Mouse (Mus musculus): ENCODE results near the gene Wnt9b. TPM values are rescaled to one million over a fixed set of nuclear protein-coding genes. Genes with fewer than 3 reads are reported as not detected.

The Wnt9b gene
- 0.80 and 0.91 TPM in 2 replicates for polyA plus RNA-seq (2015; fragmentation: Nextera tagmentation; extraction: Ambion mirVana)

- WGBS: 1% methylated on average over 68 of the region's 68 CpGs
These were observed at the start of gene Wnt9b for GRCm38 (mm10) chr11:103749306-103750089. Gene Wnt9b, minus strand, starts transcription at chr11:103749821.

GRCm38 (mm10) chr11:103789951-103790350 lies 40.3 kb upstream of the Wnt9b start:
- 48% methylated on average over 5 of the region's 5 CpGs for WGBS
- Histone ChIP-seq H3K4me3 (no peak overlapping the region), H3K27me3 (replicated peaks) (peaks cover 77% of the 10 kb centered on the region), H3K4me2 (no peak overlapping the region), H3K36me3 (no peaks in the 10 kb centered on the region), H3K4me1 (no peaks in the 10 kb centered on the region), H3K9ac (no peak overlapping the region), H3K27ac (replicated peaks) (no peak overlapping the region), H3K9me3 (no peaks in the 10 kb centered on the region)
- no peak for ATAC-seq (ENCODE audit: extremely low read depth, insufficient number of reproducible peaks, low FRiP score, low TSS enrichment)

More at GRCm38 (mm10) chr11:103749306-103750089, at the start of gene Wnt9b:
- peaks cover 97% of the 10 kb centered on the region for H3K27me3 ChIP-seq (replicated peaks)
- H3K4me2 ChIP-seq: peak within 1 kb of the TSS; percentile 86
- H3K4me1 ChIP-seq: peaks cover 13% of the 10 kb centered on the region
- no peaks in the 10 kb centered on the region for H3K36me3 ChIP-seq
- peak within 1 kb of the TSS; percentile 71 for H3K9ac ChIP-seq
- H3K27ac ChIP-seq (replicated peaks): no peak within 1 kb of the TSS
- no peaks in the 10 kb centered on the region for H3K9me3 ChIP-seq
- peak within 1 kb of the TSS; percentile 54 for H3K4me3 ChIP-seq
- no peak for ATAC-seq (ENCODE audit: extremely low read depth, insufficient number of reproducible peaks, low FRiP score, low TSS enrichment)

GRCm38 (mm10) chr11:103780152-103780551 lies 30.5 kb upstream of the Wnt9b start:
- H3K36me3 ChIP-seq: no peaks in the 10 kb centered on the region
- H3K27me3 ChIP-seq (replicated peaks): peaks cover 74% of the 10 kb centered on the region
- H3K9ac ChIP-seq: no peak overlapping the region
- no peaks in the 10 kb centered on the region for H3K9me3 ChIP-seq
- H3K4me2 ChIP-seq: no peak overlapping the region
- WGBS: 58% methylated on average over 9 of the region's 9 CpGs
- no peak for ATAC-seq (ENCODE audit: extremely low read depth, insufficient number of reproducible peaks, low FRiP score, low TSS enrichment)
- no peaks in the 10 kb centered on the region for H3K4me1 ChIP-seq
- H3K4me3 ChIP-seq: no peak overlapping the region
- H3K27ac ChIP-seq (replicated peaks): no peak overlapping the region

GRCm38 (mm10) chr11:103774228-103774530 lies 24.6 kb upstream of the Wnt9b start:
- Histone ChIP-seq H3K4me2 (peak overlapping the region; percentile 63), H3K27me3 (replicated peaks) (peaks cover 99% of the 10 kb centered on the region), H3K9me3 (no peaks in the 10 kb centered on the region), H3K4me1 (peaks cover 33% of the 10 kb centered on the region), H3K27ac (replicated peaks) (no peak overlapping the region), H3K9ac (no peak overlapping the region), H3K4me3 (peak overlapping the region; percentile 40), H3K36me3 (no peaks in the 10 kb centered on the region)
- 1% methylated on average over 19 of the region's 19 CpGs for WGBS
- ATAC-seq (ENCODE audit: extremely low read depth, insufficient number of reproducible peaks, low FRiP score, low TSS enrichment): no peak

- Histone ChIP-seq H3K9me3 (no peaks in the 10 kb centered on the region), H3K4me1 (peaks cover 33% of the 10 kb centered on the region), H3K27me3 (replicated peaks) (peaks cover 100% of the 10 kb centered on the region), H3K36me3 (no peaks in the 10 kb centered on the region), H3K4me3 (peak within 1 kb of the TSS; percentile 40), H3K9ac (no peak within 1 kb of the TSS), H3K27ac (replicated peaks) (no peak within 1 kb of the TSS), H3K4me2 (peak within 1 kb of the TSS; percentile 63)
- no peak for ATAC-seq (ENCODE audit: extremely low read depth, insufficient number of reproducible peaks, low FRiP score, low TSS enrichment)
- WGBS: under 1% methylated on average over 60 of the region's 60 CpGs
These were observed 24.0 kb upstream of the Wnt9b start, which contains the start of gene Wnt3 for GRCm38 (mm10) chr11:103773387-103774227. Gene Wnt3, plus strand, starts transcription at chr11:103774150.

GRCm38 (mm10) chr11:103772505-103773386 lies 23.1 kb upstream of the Wnt9b start:
- WGBS: 2% methylated on average over 23 of the region's 23 CpGs
- no peak for ATAC-seq (ENCODE audit: extremely low read depth, insufficient number of reproducible peaks, low FRiP score, low TSS enrichment)
- Histone ChIP-seq H3K4me1 (peaks cover 33% of the 10 kb centered on the region), H3K9me3 (no peaks in the 10 kb centered on the region), H3K27ac (replicated peaks) (no peak overlapping the region), H3K9ac (no peak overlapping the region), H3K4me2 (peak overlapping the region; percentile 63), H3K36me3 (no peaks in the 10 kb centered on the region), H3K27me3 (replicated peaks) (peaks cover 100% of the 10 kb centered on the region), H3K4me3 (peak overlapping the region; percentile 40)

- H3K4me2 ChIP-seq: no peak overlapping the region
- peaks cover 100% of the 10 kb centered on the region for H3K27me3 ChIP-seq (replicated peaks)
- no peak overlapping the region for H3K4me3 ChIP-seq
- ATAC-seq (ENCODE audit: extremely low read depth, insufficient number of reproducible peaks, low FRiP score, low TSS enrichment): no peak
- no peak overlapping the region for H3K27ac ChIP-seq (replicated peaks)
- peaks cover 33% of the 10 kb centered on the region for H3K4me1 ChIP-seq
- H3K9ac ChIP-seq: no peak overlapping the region
- no peaks in the 10 kb centered on the region for H3K36me3 ChIP-seq
- H3K9me3 ChIP-seq: no peaks in the 10 kb centered on the region
- WGBS: 3% methylated on average over 19 of the region's 19 CpGs
These were observed 21.7 kb upstream of the Wnt9b start for GRCm38 (mm10) chr11:103771160-103771817.

GRCm38 (mm10) chr11:103765556-103766011 lies 16.0 kb upstream of the Wnt9b start:
- H3K9ac ChIP-seq: no peak overlapping the region
- no peaks in the 10 kb centered on the region for H3K36me3 ChIP-seq
- ATAC-seq (ENCODE audit: extremely low read depth, insufficient number of reproducible peaks, low FRiP score, low TSS enrichment): no peak
- no peaks in the 10 kb centered on the region for H3K4me1 ChIP-seq
- WGBS: 20% methylated on average over 6 of the region's 6 CpGs
- H3K9me3 ChIP-seq: no peaks in the 10 kb centered on the region
- H3K4me3 ChIP-seq: no peak overlapping the region
- no peak overlapping the region for H3K27ac ChIP-seq (replicated peaks)
- H3K27me3 ChIP-seq (replicated peaks): peaks cover 72% of the 10 kb centered on the region
- no peak overlapping the region for H3K4me2 ChIP-seq

GRCm38 (mm10) chr11:103764601-103765000 lies 15.0 kb upstream of the Wnt9b start:
- Histone ChIP-seq H3K36me3 (no peaks in the 10 kb centered on the region), H3K27me3 (replicated peaks) (peaks cover 63% of the 10 kb centered on the region), H3K4me3 (no peak overlapping the region), H3K9me3 (no peaks in the 10 kb centered on the region), H3K9ac (no peak overlapping the region), H3K4me1 (no peaks in the 10 kb centered on the region), H3K4me2 (no peak overlapping the region), H3K27ac (replicated peaks) (no peak overlapping the region)
- no peak for ATAC-seq (ENCODE audit: extremely low read depth, insufficient number of reproducible peaks, low FRiP score, low TSS enrichment)
- WGBS: 54% methylated on average over 6 of the region's 6 CpGs

- Histone ChIP-seq H3K27ac (replicated peaks) (no peak overlapping the region), H3K9ac (no peak overlapping the region), H3K4me1 (0 out of 2 replicates have a peak, but pooled peaks cover 1% of the 10 kb centered on the region), H3K36me3 (no peaks in the 10 kb centered on the region), H3K4me3 (no peak overlapping the region), H3K27me3 (replicated peaks) (peaks cover 59% of the 10 kb centered on the region), H3K4me2 (no peak overlapping the region), H3K9me3 (no peaks in the 10 kb centered on the region)
- 26% methylated on average over 10 of the region's 10 CpGs for WGBS
- ATAC-seq (ENCODE audit: extremely low read depth, insufficient number of reproducible peaks, low FRiP score, low TSS enrichment): no peak; the same call in 1 of the 2 replicates
These were observed 14.0 kb upstream of the Wnt9b start for GRCm38 (mm10) chr11:103763410-103764163.
